Mouse (Mus musculus): Measurements from ENCODE around the gene Gtf3a. TPM values are rescaled to one million over a fixed set of nuclear protein-coding genes. Genes with fewer than 3 reads are reported as not detected.
A peak's percentile ranks its signal among the peaks of the same experiment; 100 is the strongest.

Gene Gtf3a
- polyA plus RNA-seq, 1 experiment: 55.6 TPM

DNA sequence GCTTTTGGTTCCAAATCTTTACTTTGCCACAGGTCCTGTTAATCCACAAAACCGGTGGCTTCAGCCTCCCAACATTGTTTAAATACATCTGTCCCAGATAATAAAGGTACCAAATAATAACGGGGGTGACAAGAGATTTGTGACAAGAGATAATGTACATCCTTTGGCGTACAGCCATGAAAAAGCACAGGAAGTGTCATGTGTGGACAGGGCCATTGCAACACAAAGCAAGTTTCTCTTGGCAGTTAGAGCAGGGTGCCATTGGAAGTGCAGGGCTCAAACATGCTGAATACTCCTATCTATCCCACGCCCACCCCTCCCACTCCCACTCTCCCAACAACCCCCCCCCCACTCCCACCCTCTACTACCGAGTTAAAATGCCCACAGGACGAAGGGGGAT is 46.5 kb downstream of the Gtf3a start:
- no peak for TF ChIP-seq CTCF (IDR thresholded peaks at IDR 0.05; ENCODE audit: extremely low read depth, insufficient read depth, low read length)
- no peak for TF ChIP-seq POLR2A (IDR thresholded peaks at IDR 0.05; ENCODE audit: extremely low read depth, insufficient read depth, low read length)
- Histone ChIP-seq H3K4me1 (ENCODE audit: control insufficient read depth, insufficient read depth, low read length) (no peaks in the 10 kb centered on the region), H3K27ac (ENCODE audit: insufficient read depth, low read length) (no peak overlapping the region), H3K4me3 (ENCODE audit: insufficient read depth, low read length) (no peak overlapping the region)

DNA sequence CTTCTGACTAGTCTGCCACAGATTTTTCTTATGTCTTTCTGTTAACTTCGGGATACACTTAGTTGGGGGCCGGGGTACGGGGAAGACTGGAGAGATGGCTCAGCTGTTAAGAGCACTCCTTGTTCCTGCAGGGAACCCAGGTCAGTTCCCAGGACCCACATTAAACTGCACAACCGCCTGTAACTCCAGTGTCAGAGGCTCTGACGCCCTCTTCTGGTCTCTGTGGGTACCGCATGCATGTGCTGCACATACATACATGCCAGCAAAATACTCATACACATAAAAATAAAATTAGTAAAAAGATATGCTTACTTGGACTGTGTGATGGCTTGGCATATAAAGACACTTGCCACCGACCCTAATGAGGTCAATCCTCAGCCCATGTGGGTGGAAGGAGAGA is 48.4 kb downstream of the Gtf3a start:
- Histone ChIP-seq H3K4me1 (ENCODE audit: control insufficient read depth, insufficient read depth, low read length) (no peaks in the 10 kb centered on the region), H3K27ac (ENCODE audit: insufficient read depth, low read length) (no peak overlapping the region), H3K4me3 (ENCODE audit: insufficient read depth, low read length) (no peak overlapping the region)
- no peak for TF ChIP-seq POLR2A (IDR thresholded peaks at IDR 0.05; ENCODE audit: extremely low read depth, insufficient read depth, low read length)
- TF ChIP-seq CTCF (IDR thresholded peaks at IDR 0.05; ENCODE audit: extremely low read depth, insufficient read depth, low read length): no peak

DNA sequence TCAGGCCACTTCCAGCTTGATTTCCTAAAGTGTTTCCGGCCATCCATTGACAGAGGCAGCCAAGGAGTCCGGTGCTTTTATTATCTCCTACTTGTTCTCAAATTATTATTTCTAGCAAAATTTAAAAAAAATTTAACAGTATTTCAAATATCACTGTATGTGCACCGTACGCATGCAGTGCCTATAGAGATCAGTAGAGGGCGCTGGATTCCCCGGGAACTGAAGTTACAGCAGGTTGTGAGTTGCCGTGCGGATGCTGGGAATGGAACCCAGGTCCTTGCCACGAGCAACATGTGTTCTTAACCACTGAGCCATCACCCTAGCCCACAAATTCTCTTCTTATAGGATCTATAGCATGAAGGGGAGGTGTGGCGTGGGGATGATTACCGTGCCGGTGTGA is 50.3 kb downstream of the Gtf3a start:
- H3K4me3 ChIP-seq (ENCODE audit: insufficient read depth, low read length): no peak overlapping the region
- no peaks in the 10 kb centered on the region for H3K4me1 ChIP-seq (ENCODE audit: control insufficient read depth, insufficient read depth, low read length)
- no peak overlapping the region for H3K27ac ChIP-seq (ENCODE audit: insufficient read depth, low read length)
- no peak for TF ChIP-seq CTCF (IDR thresholded peaks at IDR 0.05; ENCODE audit: extremely low read depth, insufficient read depth, low read length)
- no peak for TF ChIP-seq POLR2A (IDR thresholded peaks at IDR 0.05; ENCODE audit: extremely low read depth, insufficient read depth, low read length)

DNA sequence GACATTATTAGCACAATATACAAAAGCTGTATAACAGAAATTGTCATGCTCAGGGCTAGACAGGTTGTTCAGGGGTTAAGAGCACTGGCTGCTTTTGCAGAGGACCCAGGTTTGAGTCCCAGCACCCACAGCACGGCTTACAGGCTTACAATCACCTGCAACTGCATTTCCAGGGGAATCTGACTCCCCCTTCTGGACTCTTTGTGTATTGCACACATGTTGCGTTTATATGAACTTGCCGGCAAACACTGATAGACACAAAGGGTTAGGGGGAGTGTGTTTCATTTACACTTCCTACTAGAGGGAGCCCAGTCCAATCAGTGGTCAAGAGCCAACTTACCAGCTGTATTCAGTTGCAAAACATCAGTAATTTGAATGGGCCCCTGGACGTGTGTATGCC is 52.9 kb downstream of the Gtf3a start:
- Histone ChIP-seq H3K27ac (ENCODE audit: insufficient read depth, low read length) (no peak overlapping the region), H3K4me1 (ENCODE audit: control insufficient read depth, insufficient read depth, low read length) (no peaks in the 10 kb centered on the region), H3K4me3 (ENCODE audit: insufficient read depth, low read length) (no peak overlapping the region)
- no peak for TF ChIP-seq CTCF (IDR thresholded peaks at IDR 0.05; ENCODE audit: extremely low read depth, insufficient read depth, low read length)
- no peak for TF ChIP-seq POLR2A (IDR thresholded peaks at IDR 0.05; ENCODE audit: extremely low read depth, insufficient read depth, low read length)

DNA sequence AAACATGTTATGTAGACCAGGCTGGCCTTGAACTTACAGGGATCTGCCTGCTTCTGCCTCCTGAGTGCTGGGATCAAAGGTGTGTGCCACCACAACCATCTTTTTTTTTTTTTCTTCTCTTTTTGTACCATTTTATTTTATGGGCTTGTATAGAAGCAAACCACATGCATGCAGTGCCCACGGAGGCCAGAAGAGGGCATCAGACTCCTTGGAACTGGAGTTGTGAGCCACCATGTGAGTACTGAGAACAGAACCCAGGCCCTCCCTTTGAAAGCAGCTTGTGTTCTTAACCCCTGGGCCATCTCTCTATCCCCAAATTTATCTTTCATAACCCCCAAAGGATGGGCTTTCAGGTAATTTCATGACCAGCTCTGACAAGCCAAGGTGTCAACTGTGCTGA is 54.8 kb downstream of the Gtf3a start:
- Histone ChIP-seq H3K4me1 (ENCODE audit: control insufficient read depth, insufficient read depth, low read length) (no peaks in the 10 kb centered on the region), H3K4me3 (ENCODE audit: insufficient read depth, low read length) (no peak overlapping the region), H3K27ac (ENCODE audit: insufficient read depth, low read length) (no peak overlapping the region)
- TF ChIP-seq CTCF (IDR thresholded peaks at IDR 0.05; ENCODE audit: extremely low read depth, insufficient read depth, low read length): 0 out of 2 replicates have a peak, but pooled peaks have one; percentile 1
- TF ChIP-seq POLR2A (IDR thresholded peaks at IDR 0.05; ENCODE audit: extremely low read depth, insufficient read depth, low read length): no peak

Other genes starting within 250 kb of the Gtf3a start
- gene Usp12, start 153.7 kb upstream of the Gtf3a start, polyA plus RNA-seq (2012; rRNA removed): 31.0 and 32.7 TPM in 2 replicates
- gene Rpl21, start 115.8 kb upstream of the Gtf3a start, polyA plus RNA-seq (2012; rRNA removed): 381 and 420 TPM in 2 replicates
- gene Rasl11a, start 103.6 kb upstream of the Gtf3a start, polyA plus RNA-seq (2012; rRNA removed): 3.8 and 5.4 TPM in 2 replicates
- gene Mtif3, start 15.1 kb downstream of the Gtf3a start, polyA plus RNA-seq (2012; rRNA removed): 20.3 and 20.7 TPM in 2 replicates
- 4.7 and 5.8 TPM in 2 replicates for gene Lnx2, start 127.9 kb downstream of the Gtf3a start, polyA plus RNA-seq (2012; rRNA removed)
- 69.4 and 73.0 TPM in 2 replicates for gene Polr1d, start 128.4 kb downstream of the Gtf3a start, polyA plus RNA-seq (2012; rRNA removed)
- gene Gsx1, start 240.0 kb downstream of the Gtf3a start, polyA plus RNA-seq (2012; rRNA removed): 1.1 and 1.4 TPM in 2 replicates

Data from cortical plate, adult 2 months (tissue).